Mouse (Mus musculus) spleen, postnatal 10 days (tissue): ENCODE measurements at regions not wholly inside any gene's neighbourhood (a gene's known extent, or its start where the extent isn't known, plus 50 kb on each side); places are given as distances from the start of the nearest gene placed in this dataset.
A peak's percentile ranks its signal among the peaks of the same experiment; 100 is the strongest.

Experiments used
- DNase-seq, 2 experiments: peaks; one replicate each; pipeline ENCODE4 v3.0.0; 2021 to 2022; ENCODE audit warnings: low spot score in 2 of 2

DNA sequence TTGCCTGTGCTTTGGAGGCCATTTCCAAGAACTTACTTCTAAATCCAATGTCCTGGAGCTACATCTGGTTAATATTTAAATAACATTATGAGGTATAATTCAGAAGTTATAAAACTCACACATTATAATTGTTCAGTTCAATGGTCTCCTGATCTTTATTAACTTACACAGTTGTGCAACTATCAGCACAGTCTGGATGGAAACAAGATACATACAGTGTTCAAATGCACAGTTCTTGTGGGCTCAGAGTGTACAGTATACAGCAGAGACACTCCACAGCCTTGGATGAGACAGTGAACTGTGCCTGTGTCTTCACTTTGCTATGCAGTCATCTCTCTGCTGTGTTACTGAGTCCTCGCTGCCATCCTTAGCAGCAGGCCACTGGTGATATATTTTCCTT is 121.8 kb upstream of the Zfand5 start:
- no peak for DNase-seq

GRCm38 (mm10) chr19:21146860-21147390 is 125.2 kb upstream of the Zfand5 start:
- DNase-seq: no peak

- peak in 1 of 2 experiments; percentile 24 for DNase-seq
These were observed 127.3 kb upstream of the Zfand5 start for GRCm38 (mm10) chr19:21144659-21145283.

- DNase-seq: no peak
These were observed 128.0 kb upstream of the Zfand5 start for GRCm38 (mm10) chr19:21143970-21144595.

GRCm38 (mm10) chr19:21140456-21140855 is 131.6 kb upstream of the Zfand5 start:
- no peak for DNase-seq

DNA sequence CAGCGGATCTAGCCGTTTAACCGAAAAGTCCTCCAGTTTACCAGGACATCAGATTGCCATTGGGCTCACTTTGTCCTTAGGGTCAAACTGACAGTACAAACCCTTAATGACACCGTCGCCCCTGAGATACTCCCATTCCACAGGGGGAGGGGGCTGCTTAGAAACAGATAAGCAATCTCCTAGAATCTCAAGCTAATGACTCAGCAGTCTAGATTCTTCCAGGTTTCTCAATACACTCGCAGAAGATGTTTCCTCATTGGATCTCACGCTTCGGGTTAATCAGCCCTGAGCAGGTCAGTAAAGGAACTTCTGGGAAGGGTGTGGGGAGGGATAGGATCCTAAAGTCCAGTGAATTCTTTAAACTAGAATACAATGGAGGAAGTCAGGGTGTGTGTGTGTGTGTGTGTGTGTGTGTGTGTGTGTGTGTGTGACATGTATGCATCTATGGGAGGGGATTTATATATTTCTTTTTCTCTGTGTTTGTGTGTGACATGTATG is 133.0 kb upstream of the Zfand5 start:
- DNase-seq: no peak

GRCm38 (mm10) chr19:21136756-21137155 is 135.3 kb upstream of the Zfand5 start:
- no peak for DNase-seq

GRCm38 (mm10) chr19:21135998-21136380 is 136.1 kb upstream of the Zfand5 start:
- DNase-seq: no peak

GRCm38 (mm10) chr19:21135297-21135997 is 136.6 kb upstream of the Zfand5 start:
- no peak for DNase-seq

DNA sequence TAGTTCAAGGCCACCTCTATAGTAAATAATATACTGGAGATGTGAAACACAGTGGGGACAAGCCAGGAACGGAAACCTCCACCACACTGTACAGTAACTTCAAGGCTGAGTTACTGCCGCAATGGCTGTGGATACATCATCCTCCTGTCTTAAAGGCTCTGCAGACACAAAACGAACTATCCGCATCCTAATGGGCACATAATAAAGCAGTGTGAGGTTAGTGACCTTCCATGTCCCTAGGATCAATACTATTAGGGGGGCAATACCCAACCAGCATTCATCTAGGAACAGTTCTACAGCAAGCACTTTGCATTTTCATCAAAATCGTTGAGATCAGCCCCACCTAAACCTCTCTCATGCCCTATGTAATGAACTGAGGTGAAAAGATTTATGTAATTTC is 142.4 kb upstream of the Zfand5 start:
- no peak for DNase-seq

- no peak for DNase-seq
These were observed 144.9 kb upstream of the Zfand5 start for GRCm38 (mm10) chr19:21127079-21127745.

GRCm38 (mm10) chr19:21126670-21127069 is 145.4 kb upstream of the Zfand5 start:
- DNase-seq: no peak

DNA sequence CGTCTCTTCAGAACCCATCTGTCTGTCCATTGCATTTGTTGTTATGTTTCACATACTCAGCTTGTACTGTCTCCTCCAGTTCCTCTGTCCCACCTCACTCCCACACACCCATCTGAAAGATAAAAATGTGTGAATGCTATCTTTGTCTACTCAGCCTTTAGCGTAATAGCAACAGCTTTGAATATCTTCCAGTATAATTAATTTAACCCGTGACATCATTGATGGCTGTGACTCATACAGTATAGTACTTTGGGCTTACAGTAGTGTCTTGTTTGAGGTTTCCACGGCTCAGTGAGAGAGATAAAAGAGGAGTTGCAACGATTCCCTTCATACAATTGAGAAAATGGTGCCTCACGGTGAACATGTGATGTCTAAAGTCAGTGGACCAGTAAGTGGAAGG is 152.6 kb upstream of the Zfand5 start:
- no peak for DNase-seq

GRCm38 (mm10) chr19:21118782-21119181 is 153.3 kb upstream of the Zfand5 start:
- DNase-seq: no peak

GRCm38 (mm10) chr19:21115693-21116092 is 156.4 kb upstream of the Zfand5 start:
- DNase-seq: no peak

GRCm38 (mm10) chr19:21111836-21112235 is 157.8 kb upstream of the Tmc1 start:
- DNase-seq: no peak

DNA sequence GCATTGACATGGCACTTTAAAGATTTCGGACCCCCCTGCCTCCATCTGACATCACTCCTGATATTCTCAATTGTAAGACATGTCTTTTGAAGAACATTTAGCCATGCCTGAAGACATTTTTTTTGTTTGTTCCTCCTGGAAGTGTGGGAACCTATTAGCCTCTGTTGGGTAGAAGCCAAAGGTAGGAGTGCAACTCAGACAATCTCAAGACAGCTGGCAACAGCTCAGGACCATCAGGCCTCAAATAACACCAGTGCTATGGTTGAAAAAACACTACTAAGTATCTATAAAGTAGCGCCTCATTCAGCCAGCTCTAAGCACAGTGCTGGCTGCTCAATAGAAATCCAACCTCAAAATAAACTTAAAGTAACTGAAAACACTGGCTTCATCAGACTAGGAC is 154.3 kb upstream of the Tmc1 start:
- DNase-seq: no peak

- no peak for DNase-seq
These were observed 153.7 kb upstream of the Tmc1 start for GRCm38 (mm10) chr19:21107741-21108140.

GRCm38 (mm10) chr19:21107275-21107674 is 153.3 kb upstream of the Tmc1 start:
- no peak for DNase-seq

- DNase-seq: no peak
These were observed 152.8 kb upstream of the Tmc1 start for GRCm38 (mm10) chr19:21106766-21107165.

DNA sequence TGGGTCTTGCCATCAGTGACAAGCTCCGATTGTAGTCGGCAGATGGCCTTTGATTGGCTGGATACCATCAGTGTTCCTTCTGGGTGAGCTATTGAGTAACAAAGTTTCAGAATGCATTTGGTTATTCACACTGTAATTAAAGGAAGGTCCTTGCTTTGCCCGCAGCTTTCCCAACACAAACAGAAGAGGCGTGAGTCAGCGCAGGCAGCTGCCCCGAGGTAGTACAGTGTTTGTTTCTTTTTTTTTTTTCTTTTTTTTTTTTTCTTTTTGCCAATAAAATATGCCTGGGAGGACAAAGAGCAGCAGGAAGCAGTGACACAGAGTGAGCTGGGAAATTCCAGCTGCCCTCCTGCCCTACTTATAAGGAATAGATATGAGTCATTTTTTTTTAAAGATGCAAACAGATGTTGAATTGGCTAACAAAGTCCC is 152.3 kb upstream of the Tmc1 start:
- DNase-seq: no peak

DNA sequence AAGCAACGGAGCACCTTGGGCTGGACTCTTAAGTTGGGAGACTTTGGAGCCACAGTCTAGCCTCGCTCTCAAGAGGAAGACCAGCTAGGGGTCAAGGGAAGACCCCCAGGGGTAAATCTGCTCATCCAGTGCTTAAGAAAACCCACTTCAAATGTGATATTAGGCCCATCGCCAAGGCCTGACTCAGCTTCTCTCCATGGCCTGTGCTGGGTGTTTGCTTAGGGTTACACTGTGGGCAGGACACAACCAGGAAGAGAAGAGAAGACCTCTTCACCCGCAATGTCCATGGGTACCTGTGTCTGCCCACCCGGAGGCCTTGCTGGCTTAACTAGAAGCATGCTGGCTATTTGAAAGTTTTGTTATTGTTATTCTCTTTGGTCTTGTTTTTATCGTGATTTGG is 151.0 kb upstream of the Tmc1 start:
- no peak for DNase-seq
